Mouse (Mus musculus) gastrocnemius, postnatal 4 days (tissue): Measurements from ENCODE around the gene Cacna2d1. TPM values are rescaled to one million over a fixed set of nuclear protein-coding genes. Genes with fewer than 3 reads are reported as not detected.

Source experiments
- DNase-seq, 2 experiments: peaks; one replicate each; pipeline ENCODE4 v3.0.0; 2021 to 2022; ENCODE audit warnings: low spot score in 2 of 2, mixed read lengths in 2 of 2
- total RNA-seq, 2 experiments: library from RNA; stranded (reverse); gene quantifications; 2 replicates each; pipeline ENCODE4 v1.2.3; 2021

Gene Cacna2d1
- total RNA-seq, 2 experiments from 2014 or later = 199 to 207 TPM

DNA sequence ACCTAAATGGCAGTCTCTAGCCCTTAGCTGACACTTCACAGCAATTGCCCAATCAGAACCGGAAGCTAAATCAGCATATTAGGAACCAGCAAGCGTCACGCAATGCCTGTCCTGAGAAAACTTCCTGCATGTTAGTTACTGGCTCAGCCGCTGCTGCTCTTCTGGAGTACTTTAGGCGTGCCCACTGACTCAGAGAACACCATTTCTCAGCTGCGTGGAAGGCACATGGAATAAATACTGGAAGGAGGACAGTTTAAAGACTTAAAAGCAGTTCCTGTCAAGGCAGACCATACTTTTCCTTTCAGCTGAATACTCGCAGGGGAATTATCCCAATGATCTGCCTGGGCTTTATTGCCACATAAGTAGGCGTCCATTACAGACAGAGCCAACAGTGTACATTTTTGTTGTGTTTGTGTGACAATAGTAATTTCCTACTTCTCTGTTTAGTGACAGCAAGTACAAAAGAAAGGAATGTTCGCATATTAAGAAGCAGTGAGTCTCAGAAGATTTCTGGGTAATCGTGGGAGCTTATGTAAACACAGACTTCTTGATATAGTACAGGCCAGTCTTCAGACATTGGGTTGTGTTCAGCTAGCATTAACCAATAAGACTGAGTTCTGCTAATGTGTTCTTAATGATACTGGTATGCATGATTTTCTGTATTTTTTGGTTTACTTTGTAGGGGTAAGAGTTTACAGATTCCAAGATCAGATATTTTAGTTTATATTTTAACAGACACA is 113.1 kb downstream of the Cacna2d1 start:
- DNase-seq = peak in 1 of 2 experiments; percentile 7

DNA sequence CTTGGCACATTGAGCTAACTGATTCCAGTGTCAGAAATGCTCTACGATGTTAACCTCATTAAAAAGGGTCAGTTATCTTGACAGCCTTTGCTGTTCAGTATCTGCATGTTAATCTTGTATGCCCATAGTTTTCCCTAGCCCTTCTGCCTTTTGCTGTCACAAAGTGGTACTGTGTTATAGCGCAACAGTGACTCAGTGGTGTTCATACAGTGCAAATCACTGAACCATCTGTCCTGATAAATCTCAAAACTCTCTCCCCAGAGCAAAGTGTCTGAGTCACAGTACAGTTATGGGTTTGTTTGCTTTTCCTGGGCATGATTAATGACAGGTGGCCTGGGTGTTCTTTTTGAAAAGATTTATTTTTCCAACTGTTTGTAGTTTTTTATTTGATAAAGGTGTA is 122.3 kb downstream of the Cacna2d1 start:
- no peak for DNase-seq

DNA sequence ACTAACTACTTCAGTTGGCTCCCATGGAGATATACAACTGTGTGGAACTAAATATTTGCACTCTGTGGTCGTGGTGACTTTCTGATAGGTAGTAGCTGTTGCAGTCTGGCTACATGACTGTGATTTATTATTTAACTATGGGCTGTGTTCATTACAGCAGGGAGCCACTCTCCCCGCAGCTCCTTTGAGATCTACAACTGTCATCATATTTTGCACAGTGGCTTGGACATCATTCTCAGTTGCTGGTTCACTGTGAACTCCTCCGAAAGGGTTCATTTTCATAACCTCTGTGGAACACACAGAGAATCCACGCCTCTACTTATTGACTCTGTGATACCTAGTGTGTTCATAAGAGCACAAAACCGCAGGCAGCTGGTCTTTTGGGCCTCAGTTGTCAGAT is 128.3 kb downstream of the Cacna2d1 start:
- DNase-seq = no peak

DNA sequence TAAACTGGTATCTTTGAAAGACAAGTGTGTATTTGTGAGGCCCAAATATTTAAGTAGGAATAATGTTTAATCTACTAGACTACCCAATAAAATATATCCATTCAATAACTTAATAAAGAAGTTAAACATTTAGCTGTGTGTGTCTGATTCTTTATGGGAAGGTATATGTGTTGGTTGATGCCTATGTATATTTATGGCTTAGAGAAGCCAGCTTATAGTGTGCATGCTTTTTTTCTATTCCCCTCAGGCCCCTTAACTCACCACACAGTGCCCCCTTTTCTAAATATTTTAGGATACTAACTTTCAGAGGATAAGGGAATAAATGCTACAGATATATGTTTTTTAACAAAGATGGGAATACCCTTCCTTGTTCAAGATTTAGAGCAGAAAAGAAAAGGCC is 128.8 kb downstream of the Cacna2d1 start:
- DNase-seq = no peak

DNA sequence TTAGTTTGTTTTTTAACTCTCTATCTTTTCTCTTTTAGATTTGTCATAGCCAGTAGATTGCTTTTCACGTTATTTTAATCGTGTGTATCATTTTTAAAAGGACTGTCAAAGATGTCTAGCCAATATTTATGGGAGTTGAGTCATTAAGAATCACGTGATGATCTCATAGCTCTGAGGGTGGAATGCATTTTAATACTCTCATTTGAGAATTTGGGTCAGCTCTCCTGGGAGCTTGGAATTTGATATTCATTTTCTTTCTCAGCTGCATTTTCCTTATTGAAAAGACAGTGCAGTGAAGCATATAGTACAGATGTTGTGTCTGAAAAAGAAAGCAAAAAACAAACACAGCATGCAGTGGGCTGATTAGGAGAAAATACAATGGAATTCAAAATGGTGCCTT is 129.5 kb downstream of the Cacna2d1 start:
- no peak for DNase-seq

DNA sequence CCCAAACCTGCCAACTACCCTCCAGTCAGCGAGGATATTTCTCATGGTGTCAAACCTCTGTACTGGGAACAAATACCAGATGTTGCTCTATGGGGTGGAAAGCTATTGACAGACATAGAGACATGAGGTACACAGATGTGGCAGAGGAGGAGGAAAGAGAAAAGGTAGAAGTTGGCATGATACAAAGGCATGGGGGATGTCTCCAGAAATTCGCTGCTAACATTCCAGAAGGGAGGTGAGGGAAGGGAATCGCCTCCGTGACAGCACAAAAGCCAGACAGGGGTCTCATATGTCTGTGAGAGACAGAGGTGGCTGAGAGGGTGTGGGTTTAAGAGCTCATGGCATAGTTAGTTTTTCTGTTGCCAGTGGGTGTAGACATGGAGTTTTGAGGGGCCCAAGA is 131.3 kb downstream of the Cacna2d1 start:
- DNase-seq = no peak

DNA sequence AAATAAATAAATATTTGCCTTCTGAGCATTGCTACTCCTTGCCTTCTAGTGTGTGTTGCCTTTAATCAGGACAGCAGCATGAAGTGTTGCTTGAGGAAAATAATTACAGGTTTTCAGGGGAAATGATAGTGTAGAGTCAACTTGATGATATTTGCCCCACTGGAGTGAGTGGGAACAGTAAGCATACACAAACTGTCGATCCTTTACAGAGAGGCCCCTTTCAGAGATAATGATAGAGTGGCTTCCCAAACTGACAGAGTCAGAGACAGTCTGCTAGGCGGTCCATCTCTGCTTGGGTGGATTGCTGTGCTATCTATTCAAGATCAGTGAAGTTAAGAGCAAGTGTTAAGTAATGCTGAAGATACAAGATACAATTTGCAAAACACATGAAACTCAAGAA is 147.8 kb downstream of the Cacna2d1 start:
- DNase-seq = no peak

DNA sequence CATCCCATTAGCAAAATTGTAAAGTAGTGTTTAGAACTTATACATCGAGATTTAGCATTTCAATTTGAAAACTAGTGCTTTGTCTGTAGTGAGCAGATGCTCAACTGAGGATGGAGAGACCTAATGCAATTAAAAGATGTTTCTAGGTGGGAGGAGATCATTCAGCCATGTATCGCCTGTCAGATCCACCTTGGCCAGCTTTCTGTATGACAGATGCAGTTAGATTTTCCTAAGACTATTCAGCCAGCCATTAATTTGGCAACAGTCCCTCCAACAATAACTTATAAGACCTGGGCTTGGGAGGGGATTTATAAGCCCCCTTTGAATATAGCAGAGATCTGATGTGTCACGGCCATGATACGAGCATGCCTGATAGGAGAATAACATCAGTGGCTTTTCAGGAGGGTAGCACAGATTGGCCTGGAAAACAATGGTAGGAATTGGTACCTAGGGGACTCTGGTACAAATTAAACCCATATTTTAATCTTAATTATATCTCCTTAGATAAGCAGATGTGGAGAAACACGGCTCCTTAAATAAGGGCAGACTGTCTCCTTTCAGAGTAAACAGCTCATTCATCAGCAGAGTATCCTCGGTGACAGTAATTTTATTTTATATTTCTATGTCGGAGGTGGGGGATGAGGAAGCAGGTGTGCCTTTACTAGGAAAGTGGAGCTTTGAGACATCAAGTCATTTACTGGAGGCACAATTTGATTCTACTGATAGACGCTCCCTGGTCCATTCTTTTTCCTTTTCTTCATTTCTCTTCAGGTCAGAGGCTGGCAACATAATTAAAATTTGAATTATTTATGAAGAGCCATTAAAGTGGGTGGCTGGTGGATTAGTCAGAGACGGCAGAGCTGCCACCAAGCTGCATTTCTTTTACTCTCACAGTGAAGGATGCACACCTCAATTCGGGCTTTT is 152.8 kb downstream of the Cacna2d1 start:
- no peak for DNase-seq

DNA sequence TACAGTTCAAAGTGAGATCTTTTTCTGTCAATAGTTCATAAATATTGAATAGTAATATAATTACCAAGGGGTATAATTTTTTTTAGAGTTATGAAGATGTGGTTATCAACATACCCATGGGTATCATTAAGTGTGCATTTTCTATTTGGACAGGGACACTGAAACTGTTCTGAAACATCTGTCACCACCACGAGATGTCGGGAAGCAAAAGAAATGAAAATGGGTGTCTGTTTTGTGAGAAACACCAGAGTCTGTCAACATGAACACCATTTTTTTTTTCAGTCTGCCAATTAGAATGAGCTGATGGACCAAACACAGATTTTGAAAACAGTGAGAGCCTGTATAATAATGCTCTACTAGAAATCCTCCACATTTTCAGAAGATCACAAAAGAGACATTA is 153.5 kb downstream of the Cacna2d1 start:
- DNase-seq = no peak

DNA sequence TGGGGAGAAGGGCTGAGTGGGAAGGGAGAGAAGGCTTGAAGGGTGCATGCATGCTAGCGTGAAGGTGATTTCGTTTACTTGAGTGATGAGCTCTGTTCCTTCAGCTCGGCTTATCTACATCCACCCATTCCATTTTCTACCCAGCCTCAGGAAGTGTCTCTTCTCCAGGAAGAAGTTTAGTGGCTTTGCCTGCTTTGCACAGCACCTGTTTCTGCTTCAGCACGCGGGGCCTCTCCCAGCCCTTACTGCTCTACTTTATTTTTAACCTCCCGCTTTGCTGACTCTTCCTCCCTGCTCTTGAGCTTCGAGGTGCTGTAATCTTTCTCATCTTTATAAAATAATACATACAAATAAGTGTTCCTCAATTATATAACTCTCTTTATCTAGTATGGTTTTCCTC is 158.0 kb downstream of the Cacna2d1 start:
- DNase-seq = no peak

DNA sequence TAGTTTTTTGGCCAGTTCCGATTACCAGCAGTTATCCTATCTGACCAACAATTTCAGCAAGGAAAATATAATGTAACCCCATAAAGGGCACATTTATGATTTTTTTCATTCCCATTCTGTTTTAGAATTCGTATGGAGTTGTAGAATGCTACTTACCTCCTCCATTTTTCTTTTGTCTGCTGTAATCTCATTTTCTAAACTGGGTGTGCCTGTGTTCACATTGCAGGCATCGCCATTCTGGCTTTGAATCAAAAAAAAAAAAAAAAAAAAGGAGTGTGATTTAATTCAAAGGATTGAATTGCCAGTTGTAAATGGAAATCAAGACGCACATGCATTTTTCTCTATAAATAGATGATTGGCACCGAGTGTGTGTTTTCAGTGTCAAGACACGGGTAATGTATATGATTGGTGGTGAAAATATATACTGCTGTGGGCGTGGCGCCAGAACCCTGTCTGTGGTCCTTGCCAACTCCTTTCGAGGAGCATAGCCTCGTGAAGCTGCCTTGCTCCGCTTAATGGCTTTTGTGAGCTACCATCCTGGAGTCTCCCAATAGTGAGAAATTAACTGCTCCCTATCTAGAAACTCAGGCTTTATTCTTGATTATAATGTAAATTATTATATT is 158.7 kb downstream of the Cacna2d1 start:
- no peak for DNase-seq

DNA sequence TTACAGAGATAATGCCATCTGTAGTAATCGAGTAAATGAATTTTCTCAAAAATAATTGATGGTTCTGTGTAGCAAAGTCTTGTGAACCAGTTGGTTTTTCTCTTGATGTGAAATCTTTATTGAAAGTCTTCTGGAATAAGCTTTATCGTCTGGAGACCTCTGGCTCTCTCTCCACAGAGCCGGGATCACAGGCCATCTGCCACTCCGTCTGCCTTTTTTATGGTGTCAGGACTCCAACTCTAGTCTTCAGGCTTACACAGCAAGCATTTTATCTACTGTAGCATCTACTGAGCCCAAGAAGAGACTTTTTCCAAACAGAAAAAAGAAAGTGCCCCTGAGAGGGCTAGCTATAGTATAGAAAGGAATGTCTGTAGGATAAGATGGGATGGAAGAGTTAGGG is 160.9 kb downstream of the Cacna2d1 start:
- DNase-seq = no peak

DNA sequence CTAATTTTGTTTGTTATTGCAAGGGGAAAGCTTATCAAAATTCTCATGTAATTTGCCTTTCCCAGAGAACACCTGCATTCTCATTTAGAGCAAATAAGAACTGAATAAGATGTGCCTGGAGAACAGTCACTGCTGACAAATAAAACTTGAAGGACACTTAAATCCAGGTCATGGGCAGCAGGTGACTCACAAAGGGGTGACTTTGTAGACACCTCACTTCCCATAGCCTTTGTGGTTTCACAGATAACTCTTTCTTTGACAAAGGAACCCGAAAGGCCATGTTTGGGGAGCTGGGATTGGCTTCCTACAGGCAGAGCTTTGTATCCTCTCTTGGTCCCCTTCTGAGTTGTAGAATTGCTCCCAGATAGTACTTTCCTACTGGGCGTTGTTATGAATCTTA is 164.3 kb downstream of the Cacna2d1 start:
- DNase-seq = no peak

DNA sequence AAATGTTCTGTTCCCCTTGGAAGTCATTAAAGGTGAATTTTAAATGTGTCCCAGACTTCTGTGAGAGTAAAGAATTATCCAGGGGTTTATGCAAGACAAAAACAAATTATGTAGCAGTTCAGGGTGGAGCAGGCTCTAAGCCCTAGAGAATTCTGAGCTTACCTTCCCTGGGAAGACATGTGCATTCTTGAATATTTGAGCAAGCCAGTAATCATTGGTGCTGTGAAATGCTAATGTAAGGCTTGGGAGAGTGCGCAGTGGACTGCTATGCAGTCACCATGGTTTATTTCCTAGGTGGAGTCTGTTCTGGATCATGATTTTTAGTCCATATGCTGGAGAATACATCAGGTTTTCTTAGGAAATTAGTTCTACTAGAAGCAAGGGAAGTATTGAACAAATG is 167.3 kb downstream of the Cacna2d1 start:
- no peak for DNase-seq

DNA sequence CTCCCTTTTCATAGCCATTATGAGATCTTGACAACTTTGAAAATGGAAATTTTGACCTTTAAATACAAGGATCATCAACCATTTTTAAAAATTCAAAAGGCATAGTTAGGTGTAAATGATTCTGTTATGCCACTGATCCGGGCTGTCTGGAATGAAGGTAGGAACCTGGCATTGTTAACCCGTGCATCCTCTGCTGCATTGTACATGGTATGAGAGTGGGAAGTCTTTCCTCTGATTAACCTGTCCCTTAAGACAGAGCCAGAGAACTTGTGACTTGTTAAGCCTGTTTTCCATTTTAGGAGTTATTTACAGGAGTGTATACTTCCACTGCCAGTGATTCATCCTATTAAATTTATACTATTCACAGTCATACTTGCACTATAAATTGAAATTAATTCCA is 171.2 kb downstream of the Cacna2d1 start:
- no peak for DNase-seq

DNA sequence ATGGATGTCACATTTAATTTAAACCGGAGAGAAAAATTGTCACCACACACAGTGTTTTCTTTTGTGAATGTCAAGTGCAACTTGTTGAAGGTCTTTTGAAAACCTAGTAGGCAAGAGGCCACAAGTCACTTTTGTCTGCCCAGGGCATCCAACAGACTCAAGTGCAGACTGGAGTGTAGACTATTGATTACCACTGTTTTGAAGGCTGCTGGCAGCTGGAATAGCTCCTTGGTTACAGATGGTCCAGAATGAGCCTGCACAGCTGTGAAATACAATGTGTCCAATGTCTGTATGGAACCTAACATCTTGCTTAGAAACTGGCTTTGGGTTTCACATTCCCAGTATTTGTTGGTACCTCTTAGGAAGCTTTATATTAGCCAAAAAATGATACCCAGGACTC is 176.2 kb downstream of the Cacna2d1 start:
- no peak for DNase-seq

DNA sequence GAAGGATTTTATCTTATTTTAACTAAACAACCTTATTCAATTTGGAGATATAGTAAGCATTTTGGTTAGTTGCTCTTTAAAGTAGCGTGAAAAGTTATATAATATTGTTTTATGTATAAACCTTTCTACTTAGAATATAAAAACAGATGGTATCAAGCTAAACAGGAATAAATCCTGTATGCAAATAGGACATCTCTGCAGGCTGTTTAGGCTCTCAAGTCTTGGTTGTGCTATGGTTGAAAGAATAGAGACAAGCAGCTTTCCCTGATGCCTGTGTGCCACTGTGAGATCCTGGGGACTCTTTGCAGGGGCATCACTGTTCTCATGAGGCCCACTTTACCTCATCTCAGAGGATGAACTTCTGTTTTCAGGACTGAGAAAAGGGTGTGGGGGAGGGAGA is 179.4 kb downstream of the Cacna2d1 start:
- no peak for DNase-seq

DNA sequence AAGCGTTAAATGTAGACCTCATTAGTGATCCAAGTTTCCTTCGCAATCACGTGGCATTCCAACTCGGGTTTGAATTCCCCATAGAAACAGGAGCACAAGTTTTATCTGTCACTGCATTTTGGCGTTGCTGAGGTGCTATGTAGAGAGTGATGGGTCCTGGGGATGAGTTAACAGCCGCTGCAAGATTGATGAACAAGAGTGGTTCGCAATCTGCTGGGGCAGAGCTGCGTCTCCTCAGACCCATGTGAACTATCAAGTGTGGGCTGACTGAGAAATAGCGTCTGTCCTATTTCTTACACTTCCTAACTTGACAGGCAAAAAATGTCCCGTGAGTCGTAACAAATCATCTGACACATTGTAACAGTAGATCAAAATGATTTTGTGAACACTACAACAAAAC is 186.8 kb downstream of the Cacna2d1 start:
- no peak for DNase-seq

DNA sequence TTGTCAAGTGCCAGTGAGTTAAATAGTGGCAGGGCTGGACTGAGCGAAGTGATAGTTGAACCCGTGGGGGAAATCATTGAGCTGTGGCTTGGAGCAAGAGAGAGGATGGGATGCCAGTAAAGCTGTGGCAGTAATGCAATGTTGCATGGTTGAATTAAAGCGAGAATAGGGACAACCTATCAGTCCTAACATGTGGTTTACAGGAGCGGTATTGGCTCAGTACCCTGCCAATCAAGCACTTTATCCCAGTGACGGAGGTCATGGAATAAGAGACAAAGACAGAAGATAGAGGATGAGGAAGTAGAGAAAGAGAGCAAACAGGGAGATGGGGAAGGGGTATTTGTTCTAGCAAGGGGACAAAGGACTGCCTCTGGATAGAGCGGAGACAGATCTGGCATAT is 187.6 kb downstream of the Cacna2d1 start:
- DNase-seq = no peak

DNA sequence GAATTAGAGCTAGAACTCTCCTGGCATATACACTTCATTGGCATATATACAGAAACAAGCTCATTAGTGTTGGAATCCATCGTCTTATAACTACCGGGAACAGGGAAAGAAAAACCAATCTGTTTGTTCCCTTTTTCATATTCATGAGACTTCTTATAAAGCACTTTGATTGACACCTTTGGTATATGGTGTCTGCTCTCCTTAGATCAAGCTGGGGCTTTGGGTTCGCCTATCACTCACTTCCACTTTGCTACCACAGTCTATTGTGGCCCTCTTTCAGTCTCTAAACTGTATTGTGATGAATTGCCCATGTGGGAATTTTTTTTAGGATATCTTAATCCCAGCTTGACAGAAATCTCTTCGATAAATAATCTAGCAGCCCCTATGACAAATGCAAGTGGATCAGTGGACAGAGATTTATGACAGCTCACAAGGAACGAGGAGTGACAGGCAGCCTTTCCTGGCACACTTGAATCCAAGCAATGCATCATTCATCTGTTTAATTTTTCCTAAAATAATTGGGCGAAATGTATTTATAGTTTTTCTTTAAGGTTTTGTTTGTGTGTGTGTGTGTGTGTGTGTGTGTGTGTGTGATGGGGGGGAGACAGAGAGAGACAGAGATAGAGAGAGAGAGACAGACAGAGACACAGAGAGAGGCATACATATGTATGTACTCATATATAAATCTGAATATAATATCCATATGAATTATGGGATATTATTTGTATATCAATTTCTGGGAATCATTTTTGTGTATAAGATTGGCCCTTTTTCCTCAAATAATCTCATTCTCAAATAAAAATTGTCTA is 200.0 kb downstream of the Cacna2d1 start:
- no peak for DNase-seq

DNA sequence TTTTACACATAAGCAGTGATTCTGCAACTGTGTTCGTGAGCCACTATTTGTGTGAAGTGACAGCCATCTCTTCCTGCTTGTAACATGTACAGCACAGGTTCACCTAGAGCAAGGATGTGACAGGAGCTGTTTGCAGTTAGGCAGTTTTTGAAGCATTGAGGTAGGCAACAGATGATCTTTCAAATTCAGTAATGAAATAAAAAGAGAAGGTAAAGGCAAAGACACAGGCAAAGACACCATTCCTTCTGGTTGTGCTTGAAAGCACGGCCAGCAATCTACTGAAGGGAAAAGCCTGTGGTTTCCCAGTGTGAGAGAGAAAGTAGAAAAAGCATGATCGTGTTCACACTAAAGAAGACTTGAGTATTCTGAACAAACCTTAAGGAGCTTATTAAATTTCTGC is 201.5 kb downstream of the Cacna2d1 start:
- DNase-seq = no peak
